Mouse (Mus musculus) Muller cell, postnatal 12 days (primary cell): ENCODE results near the gene Igsf9.

Experiments used
- DNase-seq: peaks from one replicate; pipeline ENCODE4 v3.0.0-alpha.2; 2015; ENCODE audit errors: inconsistent ontology term

Igsf9 gene

DNA sequence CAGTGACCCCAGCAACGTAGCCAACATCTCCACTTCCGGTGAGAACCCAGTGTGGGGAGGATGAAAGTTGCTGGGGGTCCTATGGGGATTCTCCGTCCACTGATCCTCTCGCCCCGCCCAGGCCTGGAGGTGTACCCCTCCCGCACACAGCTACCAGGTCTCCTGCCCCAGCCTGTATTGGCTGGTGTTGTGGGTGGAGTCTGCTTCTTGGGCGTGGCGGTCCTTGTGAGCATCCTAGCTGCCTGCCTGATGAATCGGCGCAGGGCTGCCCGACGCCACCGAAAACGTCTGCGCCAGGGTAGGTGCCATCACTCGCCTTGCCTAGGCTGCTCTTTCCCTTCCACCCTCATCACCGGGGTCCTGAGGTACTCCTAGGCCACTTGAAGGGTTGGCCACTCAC, 14.4 kb downstream of the Igsf9 start:
- DNase-seq = no peak

GRCm38 (mm10) chr1:172497428-172497827, 15.8 kb downstream of the Igsf9 start:
- no peak for DNase-seq

- DNase-seq = peak; percentile 93
These were observed 18.3 kb downstream of the Igsf9 start, which contains the start of gene Tagln2 for GRCm38 (mm10) chr1:172499765-172500441. TSS of gene Tagln2 (plus strand) at chr1:172500047.

GRCm38 (mm10) chr1:172500451-172501370, 19.1 kb downstream of the Igsf9 start:
- DNase-seq = peak; percentile 96

- peak; percentile 94 for DNase-seq
These were observed 20.0 kb downstream of the Igsf9 start for GRCm38 (mm10) chr1:172501371-172502144.

- DNase-seq = peak; percentile 62
These were observed 20.8 kb downstream of the Igsf9 start for GRCm38 (mm10) chr1:172502145-172503110.

GRCm38 (mm10) chr1:172503111-172503997, 21.8 kb downstream of the Igsf9 start:
- DNase-seq = peak; percentile 88

- peak; percentile 74 for DNase-seq
These were observed 23.2 kb downstream of the Igsf9 start for GRCm38 (mm10) chr1:172504756-172505155.

DNA sequence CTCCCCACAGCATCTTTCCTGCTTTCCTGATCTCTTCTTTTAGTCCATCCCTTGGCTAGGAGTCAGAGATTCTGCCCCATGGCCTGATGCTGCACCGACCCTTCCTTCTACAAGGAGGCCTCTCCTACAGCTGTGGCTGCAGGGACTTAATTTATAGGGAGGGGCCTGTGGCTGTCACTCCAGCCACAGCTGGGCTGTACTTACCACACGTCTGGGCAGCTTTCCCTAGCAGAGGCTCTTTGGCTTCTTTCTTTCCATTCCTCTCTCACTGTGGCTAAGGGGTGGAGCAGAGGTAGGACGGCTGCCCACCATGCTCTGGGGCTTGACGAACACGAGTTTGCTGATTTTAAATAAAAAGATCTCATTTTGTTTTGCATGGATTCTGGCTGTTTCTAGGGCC, 25.4 kb downstream of the Igsf9 start:
- no peak for DNase-seq

- no peak for DNase-seq
These were observed 26.1 kb downstream of the Igsf9 start for GRCm38 (mm10) chr1:172507701-172508100.

GRCm38 (mm10) chr1:172508172-172508571, 26.6 kb downstream of the Igsf9 start:
- no peak for DNase-seq

GRCm38 (mm10) chr1:172509235-172509634, 27.6 kb downstream of the Igsf9 start:
- no peak for DNase-seq

DNA sequence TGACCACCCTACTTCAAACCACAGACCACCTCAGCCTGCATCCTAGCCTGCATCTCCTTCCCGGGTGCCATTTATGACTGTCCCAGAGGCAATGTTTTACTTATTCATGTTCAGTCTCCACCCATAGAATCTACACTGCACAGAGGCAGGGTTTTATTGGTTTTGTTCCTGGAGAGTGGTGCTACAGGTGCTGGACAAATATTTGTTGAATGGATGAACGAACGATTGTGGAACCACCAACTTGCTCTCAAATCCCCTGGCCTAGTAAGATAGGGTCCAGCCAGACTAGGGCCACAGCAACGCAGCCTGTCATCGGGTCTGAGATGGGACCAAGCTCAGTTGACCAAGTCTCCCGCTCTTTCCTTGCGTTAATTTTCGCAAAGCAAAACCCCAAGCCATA, 28.4 kb downstream of the Igsf9 start:
- DNase-seq = no peak

- no peak for DNase-seq
These were observed 28.9 kb downstream of the Igsf9 start for GRCm38 (mm10) chr1:172510421-172510972.

- DNase-seq = peak; percentile 23
These were observed 31.4 kb downstream of the Igsf9 start for GRCm38 (mm10) chr1:172512962-172513361.

- DNase-seq = peak; percentile 71
These were observed 32.1 kb downstream of the Igsf9 start for GRCm38 (mm10) chr1:172513525-172514212.

DNA sequence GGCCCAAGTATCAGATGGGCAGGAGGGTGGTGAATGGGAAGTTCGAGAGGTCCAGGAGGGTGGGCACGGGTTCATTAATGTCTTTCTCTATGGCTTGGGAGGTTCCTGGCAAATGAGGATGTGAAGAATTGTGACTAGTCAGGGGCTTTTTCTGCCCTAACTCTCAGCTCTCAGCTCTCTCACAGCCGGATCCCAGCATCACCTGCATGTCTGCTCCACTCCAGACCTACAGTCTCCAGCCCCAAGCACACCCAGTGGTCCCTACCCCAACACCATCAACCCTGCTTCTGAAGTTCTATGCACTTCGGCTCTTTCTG, 32.6 kb downstream of the Igsf9 start:
- DNase-seq = no peak

DNA sequence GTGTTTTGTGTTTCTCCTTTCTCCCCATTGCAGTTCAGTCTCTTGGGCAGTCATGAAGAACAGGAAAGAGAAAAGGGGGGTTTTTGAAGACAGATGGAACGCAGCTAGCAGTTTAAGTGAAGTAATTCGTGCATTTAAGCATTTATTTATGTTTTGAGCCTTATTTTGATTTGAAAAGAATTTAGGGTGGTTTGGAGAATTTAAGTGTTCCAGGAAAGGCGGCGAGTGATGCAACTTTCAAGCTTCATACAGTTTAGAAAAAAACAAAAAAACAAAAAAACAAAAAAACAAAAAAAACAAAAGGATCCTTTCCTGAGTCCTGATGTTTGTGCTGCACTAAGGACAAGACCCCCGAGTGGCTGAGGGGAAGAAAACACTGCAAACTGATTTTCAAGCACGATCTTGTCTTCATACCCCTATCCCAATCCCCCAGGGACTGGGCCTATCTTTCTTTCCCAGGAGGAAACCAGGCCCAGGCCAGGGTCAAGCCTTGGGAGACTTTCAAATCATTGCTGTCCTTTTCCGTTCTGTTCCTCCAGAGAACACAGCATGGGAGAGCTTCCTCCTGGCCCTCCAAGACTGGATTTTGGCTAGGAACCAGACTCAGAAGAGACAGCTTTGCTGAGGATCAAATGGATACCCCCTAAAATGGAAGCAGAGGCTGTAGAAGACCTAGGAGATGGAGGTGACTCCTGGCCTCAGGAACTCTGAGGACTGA, 33.1 kb downstream of the Igsf9 start:
- no peak for DNase-seq
